Mouse (Mus musculus) MEL (cell line): ENCODE measurements around the gene Hid1. TPM values are rescaled to one million over a fixed set of nuclear protein-coding genes. Genes with fewer than 3 reads are reported as not detected.

ENCODE experiments used
- DNase-seq: peaks from one replicate; pipeline ENCODE4 v3.0.0; 2011; ENCODE audit warnings: low read depth, low spot score
- H3K27ac ChIP-seq: 2 replicates; pipeline ENCODE4 v1.5.1; 2012; ENCODE audit warnings: low read depth, mild to moderate bottlenecking, control low read depth, low read length, moderate library complexity; ENCODE audit not compliant: control insufficient read depth
- H3K27me3 ChIP-seq, 2 experiments: fragments of 150-350 bp in 1 of 2; sonication (generic) in 1 of 2; 2 replicates each; pipeline ENCODE4 v1.6.1; 2012; ENCODE audit warnings: low read length in 2 of 2, mild to moderate bottlenecking in 2 of 2, improper control_type of control experiment in 1 of 2, moderate library complexity in 1 of 2; ENCODE audit not compliant: insufficient read depth in 2 of 2, control insufficient read depth in 1 of 2
- H3K36me3 ChIP-seq, 2 experiments: 2 replicates each; pipeline ENCODE4 v1.6.1; 2012 to 2014; ENCODE audit warnings: low read length in 2 of 2, improper control_type of control experiment in 1 of 2, inconsistent platforms in 1 of 2, mild to moderate bottlenecking in 1 of 2; ENCODE audit not compliant: insufficient read depth in 2 of 2, control insufficient read depth in 1 of 2
- H3K4me1 ChIP-seq, 2 experiments: fragments of 150-350 bp in 1 of 2; sonication (generic) in 1 of 2; 2 replicates each; pipeline ENCODE4 v1.6.1; 2012; ENCODE audit warnings: low read length in 2 of 2, improper control_type of control experiment in 1 of 2, mild to moderate bottlenecking in 1 of 2; ENCODE audit not compliant: insufficient read depth in 2 of 2, control insufficient read depth in 1 of 2
- H3K4me3 ChIP-seq, 2 experiments: fragments of 150-350 bp in 1 of 2; sonication (generic) in 1 of 2; 2 replicates each; pipeline ENCODE4 v1.5.1; 2012; ENCODE audit warnings: low read depth in 2 of 2, low read length in 2 of 2, mild to moderate bottlenecking in 2 of 2, moderate library complexity in 2 of 2, control low read depth in 1 of 2, improper control_type of control experiment in 1 of 2; ENCODE audit not compliant: control insufficient read depth in 1 of 2, insufficient read depth in 1 of 2
- H3K79me2 ChIP-seq: 2 replicates; pipeline ENCODE4 v1.6.1; 2012; ENCODE audit warnings: mild to moderate bottlenecking, low read length, moderate library complexity; ENCODE audit not compliant: control insufficient read depth, poor library complexity, insufficient read depth
- H3K9ac ChIP-seq: 2 replicates; pipeline ENCODE4 v1.6.1; 2012; ENCODE audit warnings: low read depth, mild to moderate bottlenecking, control low read depth, low read length, moderate library complexity; ENCODE audit not compliant: control insufficient read depth, poor library complexity, severe bottlenecking
- H3K9me3 ChIP-seq: fragments of 150-350 bp; sonication (generic); replicated peaks from 2 replicates; pipeline ENCODE4 v1.6.1; 2012; ENCODE audit warnings: mild to moderate bottlenecking, low read length, improper control_type of control experiment, moderate library complexity; ENCODE audit not compliant: insufficient read depth
- CHD2 ChIP-seq: IDR thresholded peaks from 2 replicates; pipeline ENCODE4 v1.6.1; 2011; ENCODE audit warnings: low read length, improper control_type of control experiment
- CTCF ChIP-seq, 3 experiments: IDR thresholded peaks in 2 of 3; conservative IDR thresholded peaks in 1 of 3; 2 replicates each; pipeline ENCODE4 v1.5.1; 2011 to 2012; ENCODE audit warnings: low read length in 3 of 3, low read depth in 2 of 3, mild to moderate bottlenecking in 2 of 3, improper control_type of control experiment in 1 of 3, inconsistent platforms in 1 of 3, mixed read lengths in 1 of 3, moderate library complexity in 1 of 3; ENCODE audit not compliant: control insufficient read depth in 1 of 3, insufficient read depth in 1 of 3, poor library complexity in 1 of 3, severe bottlenecking in 1 of 3
- EP300 ChIP-seq, 2 experiments: IDR thresholded peaks; 2 replicates each; pipeline ENCODE4 v1.6.1; 2011; ENCODE audit warnings: improper control_type of control experiment in 2 of 2, low read length in 2 of 2, low read depth in 1 of 2, mild to moderate bottlenecking in 1 of 2
- ETS1 ChIP-seq: IDR thresholded peaks from 2 replicates; pipeline ENCODE4 v1.6.1; 2012; ENCODE audit warnings: low read depth, mild to moderate bottlenecking, inconsistent platforms, low read length, improper control_type of control experiment, moderate library complexity
- HCFC1 ChIP-seq: IDR thresholded peaks from 2 replicates; pipeline ENCODE4 v1.6.1; 2012; ENCODE audit warnings: low read depth, mild to moderate bottlenecking, inconsistent platforms, low read length, improper control_type of control experiment, moderate library complexity
- MAFK ChIP-seq: IDR thresholded peaks from 2 replicates; pipeline ENCODE4 v1.6.1; 2011; ENCODE audit warnings: low read depth, mild to moderate bottlenecking, low read length, improper control_type of control experiment, borderline replicate concordance
- MAZ ChIP-seq: IDR thresholded peaks from 2 replicates; pipeline ENCODE4 v1.6.1; 2012; ENCODE audit warnings: low read depth, mild to moderate bottlenecking, inconsistent platforms, low read length, improper control_type of control experiment
- MEF2A ChIP-seq: IDR thresholded peaks from 2 replicates; pipeline ENCODE4 v1.6.1; 2014; ENCODE audit warnings: low read depth, mild to moderate bottlenecking, inconsistent platforms, low read length, improper control_type of control experiment; ENCODE audit not compliant: poor library complexity, insufficient replicate concordance, severe bottlenecking; ENCODE audit errors: extremely low read depth
- MXI1 ChIP-seq: IDR thresholded peaks from 2 replicates; pipeline ENCODE4 v1.6.1; 2011; ENCODE audit warnings: mild to moderate bottlenecking, low read depth, low read length, improper control_type of control experiment
- RAD21 ChIP-seq: IDR thresholded peaks from 2 replicates; pipeline ENCODE4 v1.6.1; 2011; ENCODE audit warnings: mild to moderate bottlenecking, low read depth, low read length, improper control_type of control experiment
- SMC3 ChIP-seq: IDR thresholded peaks from 2 replicates; pipeline ENCODE4 v1.6.1; 2011; ENCODE audit warnings: low read depth, low read length, improper control_type of control experiment
- TAL1 ChIP-seq: IDR thresholded peaks from 2 replicates; pipeline ENCODE4 v1.6.1; 2012; ENCODE audit warnings: mild to moderate bottlenecking, inconsistent platforms, low read length, moderate library complexity, mixed read lengths
- ZC3H11A ChIP-seq: IDR thresholded peaks from 2 replicates; pipeline ENCODE4 v1.6.1; 2012; ENCODE audit warnings: low read depth, mild to moderate bottlenecking, inconsistent platforms, low read length, improper control_type of control experiment
- ZKSCAN1 ChIP-seq: IDR thresholded peaks from 2 replicates; pipeline ENCODE4 v1.6.1; 2012; ENCODE audit warnings: low read depth, mild to moderate bottlenecking, inconsistent platforms, low read length, improper control_type of control experiment, moderate library complexity
- ZNF384 ChIP-seq: IDR thresholded peaks from 2 replicates; pipeline ENCODE4 v1.6.1; 2012; ENCODE audit warnings: low read depth, mild to moderate bottlenecking, inconsistent platforms, low read length, improper control_type of control experiment
- polyA plus RNA-seq, 2 experiments: library from polyadenylated mRNA; stranded (reverse) in 1 of 2; unstranded in 1 of 2; fragments of >175 nt in 1 of 2; fragments of >200 nt in 1 of 2; gene quantifications; 2 replicates each; pipeline versions ENCODE4 v1.2.1 to v1.2.4; 2012; ENCODE audit warnings: low replicate concordance in 2 of 2, low read depth in 1 of 2; ENCODE audit not compliant: insufficient read length in 2 of 2, insufficient read depth in 1 of 2, missing spikeins in 1 of 2
- total RNA-seq: library from RNA; depleted of rRNA; stranded (reverse); fragments of 300-350 nt; gene quantifications from 2 replicates; pipeline ENCODE4 v1.2.3, GENCODE M21; 2012; rRNA removed

Gene Hid1
- total and polyA plus RNA-seq, 3 experiments = 1.1 to 3.0 TPM; not detected in 1

DNA sequence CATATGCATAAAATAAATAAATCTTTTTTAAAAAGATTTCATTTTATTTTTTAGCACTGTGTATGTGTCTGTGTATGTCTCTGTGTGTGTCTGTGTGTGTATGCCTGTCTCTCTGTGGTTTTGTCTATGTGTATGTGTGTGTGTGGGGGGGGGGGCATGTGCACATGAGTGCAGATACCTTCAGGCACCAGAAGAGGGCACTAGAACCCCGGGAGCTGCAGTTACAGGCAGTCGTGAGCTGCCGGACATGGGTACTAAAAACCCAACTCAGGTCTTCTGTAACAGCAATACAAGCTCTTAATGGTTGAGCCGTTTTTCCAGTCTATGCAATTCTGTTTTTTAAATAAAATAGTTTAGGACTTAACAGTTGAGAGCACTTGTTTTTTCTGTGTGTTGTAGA is 66.8 kb downstream of the Hid1 start:
- peaks cover 0 to 5% of the 10 kb centered on the region in 2 experiments; a peak in 1 of 4 replicates for H3K27me3 ChIP-seq

DNA sequence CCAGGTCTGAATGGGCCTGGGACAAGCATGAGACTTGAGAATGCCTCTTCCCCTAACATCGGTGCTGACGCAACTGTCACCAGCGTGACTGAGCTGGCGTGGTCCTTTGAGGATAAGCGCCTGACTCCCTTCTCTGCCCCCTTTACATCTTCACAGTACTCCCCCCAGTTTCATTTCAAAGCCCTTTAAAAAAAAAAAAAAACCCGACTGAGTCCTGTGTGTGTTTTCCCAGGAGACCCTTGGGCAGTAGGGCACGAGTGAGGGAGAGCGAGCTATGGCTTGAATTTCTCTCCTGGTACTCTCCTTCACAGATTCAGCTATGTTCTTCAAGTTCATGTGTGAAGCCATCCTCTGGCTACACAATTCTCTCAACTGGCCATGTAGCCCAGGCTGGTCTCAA is 69.4 kb downstream of the Hid1 start:
- DNase-seq = no peak
- Histone ChIP-seq H3K79me2 (no peaks in the 10 kb centered on the region), H3K27me3 (0 out of 4 replicates have a peak, but pooled peaks cover 0 to 1% of the 10 kb centered on the region in 2 experiments)

More for the DNA sequence above, 66.8 kb downstream of the Hid1 start:
- peak; percentile 27 for DNase-seq
- Histone ChIP-seq H3K4me3 (no peak overlapping the region), H3K9me3 (no peaks in the 10 kb centered on the region), H3K36me3 (no peaks in the 10 kb centered on the region)
- TF ChIP-seq RAD21 (peak; percentile 7), CTCF (IDR thresholded peaks at IDR 0.05 in 2 of 3, conservative IDR thresholded peaks at IDR 0.05 in 1 of 3; ENCODE audit: control insufficient read depth in 1 of 3, insufficient read depth in 1 of 3, low read depth in 2 of 3, low read length in 3 of 3, poor library complexity in 1 of 3, severe bottlenecking in 1 of 3) (peak in 2 of 3 experiments; percentile 42 to 54; a peak in 4 of 6 replicates), SMC3 (peak; percentile 26; the same call in 1 of the 2 replicates), TAL1 (no peak)
- TF ChIP-seq, all 39 proteins: peak for 3
- H3K9ac ChIP-seq = no peak overlapping the region
- no peaks in the 10 kb centered on the region for H3K79me2 ChIP-seq
- H3K27ac ChIP-seq = no peak overlapping the region
- H3K4me1 ChIP-seq = no peaks in the 10 kb centered on the region; a peak in 1 of 4 replicates

More for the DNA sequence above, 69.4 kb downstream of the Hid1 start:
- Histone ChIP-seq H3K9me3 (no peaks in the 10 kb centered on the region), H3K36me3 (no peaks in the 10 kb centered on the region), H3K4me1 (no peaks in the 10 kb centered on the region; a peak in 1 of 4 replicates), H3K4me3 (peak overlapping the region; percentile 63 to 72), H3K27ac (no peak overlapping the region), H3K9ac (peak overlapping the region; percentile 54)
- TF ChIP-seq MXI1 = no peak
- no peak for TF ChIP-seq ZKSCAN1
- TF ChIP-seq MEF2A = no peak
- TF ChIP-seq ZNF384 = no peak
- no peak for TF ChIP-seq ETS1
- TF ChIP-seq EP300 (IDR thresholded peaks at IDR 0.05; ENCODE audit: low read depth in 1 of 2, low read length in 2 of 2) = no peak
- no peak for TF ChIP-seq CHD2
- TF ChIP-seq ZC3H11A = no peak
- no peak for TF ChIP-seq HCFC1
- no peak for TF ChIP-seq TAL1
- TF ChIP-seq MAFK = no peak
- TF ChIP-seq MAZ = no peak
- TF ChIP-seq, all 39 proteins: peak for 0

Other genes starting within 250 kb of the Hid1 start
- gene Cd300lf, start 233.8 kb downstream of the Hid1 start, total RNA-seq = 0.12 and 0.26 TPM in 2 replicates
- under 1 TPM in 1 of 2 experiments, not detected in 1; 0.46 TPM for gene Cd300lf, start 233.8 kb downstream of the Hid1 start, polyA plus RNA-seq
- 124 and 127 TPM in 2 replicates for gene Slc9a3r1, start 204.4 kb downstream of the Hid1 start, total RNA-seq
- 100 to 1,000 TPM in 1 of 2 experiments, not detected in 1; 112 TPM for gene Slc9a3r1, start 204.4 kb downstream of the Hid1 start, polyA plus RNA-seq
- 23.4 and 24.8 TPM in 2 replicates for gene Tmem104, start 180.3 kb downstream of the Hid1 start, total RNA-seq
- 10 to 100 TPM in 1 of 2 experiments, not detected in 1; 21.9 TPM for gene Tmem104, start 180.3 kb downstream of the Hid1 start, polyA plus RNA-seq
- gene Nat9, start 179.9 kb downstream of the Hid1 start, total RNA-seq = 80.2 and 92.4 TPM in 2 replicates
- gene Nat9, start 179.9 kb downstream of the Hid1 start, polyA plus RNA-seq = 10 to 100 TPM in 1 of 2 experiments, not detected in 1; 46.1 TPM
- gene Grin2c, start 100.5 kb downstream of the Hid1 start, total RNA-seq = not detected in 2 replicates
- not detected for gene Grin2c, start 100.5 kb downstream of the Hid1 start, polyA plus RNA-seq
- gene Fdxr, start 90.7 kb downstream of the Hid1 start, total RNA-seq = 37.2 and 37.7 TPM in 2 replicates
- gene Fdxr, start 90.7 kb downstream of the Hid1 start, polyA plus RNA-seq = 10 to 100 TPM in 1 of 2 experiments, not detected in 1; 32.7 TPM
- 3.0 and 3.3 TPM in 2 replicates for gene Fads6, start 70.1 kb downstream of the Hid1 start, total RNA-seq
- 1 to 10 TPM in 1 of 2 experiments, not detected in 1; 6.6 TPM for gene Fads6, start 70.1 kb downstream of the Hid1 start, polyA plus RNA-seq
- not detected in 2 replicates for gene Otop2, start 60.6 kb downstream of the Hid1 start, total RNA-seq
- gene Otop2, start 60.6 kb downstream of the Hid1 start, polyA plus RNA-seq = not detected
- gene Ush1g, start 45.7 kb downstream of the Hid1 start, total RNA-seq = not detected in 2 replicates
- not detected for gene Ush1g, start 45.7 kb downstream of the Hid1 start, polyA plus RNA-seq
- gene Otop3, start 33.0 kb downstream of the Hid1 start, total RNA-seq = not detected in 2 replicates
- not detected for gene Otop3, start 33.0 kb downstream of the Hid1 start, polyA plus RNA-seq
- gene Cdr2l, start 14.2 kb upstream of the Hid1 start, total RNA-seq = 6.3 and 8.2 TPM in 2 replicates
- gene Cdr2l, start 14.2 kb upstream of the Hid1 start, polyA plus RNA-seq = 1 to 10 TPM in 1 of 2 experiments, not detected in 1; 5.2 TPM
- 132 and 137 TPM in 2 replicates for gene Mrpl58, start 36.0 kb upstream of the Hid1 start, total RNA-seq
- 100 to 1,000 TPM in 1 of 2 experiments, not detected in 1; 137 TPM for gene Mrpl58, start 36.0 kb upstream of the Hid1 start, polyA plus RNA-seq
- 665 and 706 TPM in 2 replicates for gene Atp5h, start 52.2 kb upstream of the Hid1 start, total RNA-seq
- 1,000 to 10,000 TPM in 1 of 2 experiments, 100 to 1,000 TPM in 1; 525 to 1,715 TPM for gene Atp5h, start 52.2 kb upstream of the Hid1 start, polyA plus RNA-seq
- gene Kctd2, start 52.4 kb upstream of the Hid1 start, total RNA-seq = 12.3 and 13.2 TPM in 2 replicates
- gene Kctd2, start 52.4 kb upstream of the Hid1 start, polyA plus RNA-seq = 10 to 100 TPM in 1 of 2 experiments, not detected in 1; 20.6 TPM
- not detected in 2 replicates for gene Trim80, start 72.8 kb upstream of the Hid1 start, total RNA-seq
- not detected for gene Trim80, start 72.8 kb upstream of the Hid1 start, polyA plus RNA-seq
- 0.07 TPM in 1 of 2 replicates, not detected in the other for gene Slc16a5, start 94.7 kb upstream of the Hid1 start, total RNA-seq
- gene Slc16a5, start 94.7 kb upstream of the Hid1 start, polyA plus RNA-seq = under 1 TPM in 1 of 2 experiments, not detected in 1; 0.26 TPM
- 7.0 and 9.1 TPM in 2 replicates for gene Armc7, start 107.9 kb upstream of the Hid1 start, total RNA-seq
- 10 to 100 TPM in 1 of 2 experiments, not detected in 1; 13.1 TPM for gene Armc7, start 107.9 kb upstream of the Hid1 start, polyA plus RNA-seq
- 96.6 and 99.3 TPM in 2 replicates for gene Nt5c, start 124.1 kb upstream of the Hid1 start, total RNA-seq
- gene Nt5c, start 124.1 kb upstream of the Hid1 start, polyA plus RNA-seq = 100 to 1,000 TPM in 1 of 2 experiments, not detected in 1; 102 TPM
- 331 and 353 TPM in 2 replicates for gene Jpt1, start 146.6 kb upstream of the Hid1 start, total RNA-seq
- gene Jpt1, start 146.6 kb upstream of the Hid1 start, polyA plus RNA-seq = 100 to 1,000 TPM in 1 of 2 experiments, not detected in 1; 382 TPM
- 653 and 657 TPM in 2 replicates for gene Sumo2, start 168.5 kb upstream of the Hid1 start, total RNA-seq
- 100 to 1,000 TPM in 1 of 2 experiments, not detected in 1; 556 TPM for gene Sumo2, start 168.5 kb upstream of the Hid1 start, polyA plus RNA-seq
- 338 and 362 TPM in 2 replicates for gene Nup85, start 196.7 kb upstream of the Hid1 start, total RNA-seq
- gene Nup85, start 196.7 kb upstream of the Hid1 start, polyA plus RNA-seq = 100 to 1,000 TPM in 1 of 2 experiments, not detected in 1; 370 TPM
- 138 and 157 TPM in 2 replicates for gene Mrps7, start 236.2 kb upstream of the Hid1 start, total RNA-seq
- 100 to 1,000 TPM; 106 to 199 TPM for gene Mrps7, start 236.2 kb upstream of the Hid1 start, polyA plus RNA-seq
- gene Gga3, start 236.3 kb upstream of the Hid1 start, total RNA-seq = 24.0 and 28.6 TPM in 2 replicates
- gene Gga3, start 236.3 kb upstream of the Hid1 start, polyA plus RNA-seq = 10 to 100 TPM in 1 of 2 experiments, not detected in 1; 59.9 TPM
- gene Mif4gd, start 245.2 kb upstream of the Hid1 start, total RNA-seq = 42.0 and 52.0 TPM in 2 replicates
- 10 to 100 TPM in 1 of 2 experiments, not detected in 1; 62.9 TPM for gene Mif4gd, start 245.2 kb upstream of the Hid1 start, polyA plus RNA-seq